Mouse (Mus musculus) kidney, embryonic 16.5 days (tissue): ENCODE measurements at regions not wholly inside any gene's neighbourhood (a gene's known extent, or its start where the extent isn't known, plus 50 kb on each side); places are given as distances from the start of the nearest gene placed in this dataset.

Source experiments
- ATAC-seq: fragments of 200-750 bp; cut with Nextera tagmentation; 2 replicates; pipeline ENCODE4 v1.8.0; 2017; ENCODE audit warnings: moderate TSS enrichment; ENCODE audit not compliant: low FRiP score, low TSS enrichment
- H3K27ac ChIP-seq: fragments of 300-500 bp; sonication (generic); 2 replicates; pipeline ENCODE4 v1.5.1; 2014; ENCODE audit warnings: low read length
- H3K27me3 ChIP-seq: fragments of 300-500 bp; sonication (generic); 2 replicates; pipeline ENCODE4 v1.6.1; 2014; ENCODE audit warnings: low read length, control low read depth, mixed read lengths; ENCODE audit not compliant: insufficient read depth
- H3K36me3 ChIP-seq: fragments of 300-500 bp; sonication (generic); 2 replicates; pipeline ENCODE4 v1.6.1; 2014; ENCODE audit warnings: low read length, control low read depth, mixed read lengths; ENCODE audit not compliant: insufficient read depth
- H3K4me1 ChIP-seq: fragments of 300-500 bp; sonication (generic); 2 replicates; pipeline ENCODE4 v1.6.1; 2014; ENCODE audit warnings: low read length, control low read depth, mixed read lengths; ENCODE audit not compliant: insufficient read depth
- H3K4me2 ChIP-seq: fragments of 300-500 bp; sonication (generic); replicated peaks from 2 replicates; pipeline ENCODE4 v1.6.1; 2014; ENCODE audit warnings: low read depth, low read length
- H3K4me3 ChIP-seq: fragments of 300-500 bp; sonication (generic); 2 replicates; pipeline ENCODE4 v1.5.1; 2014; ENCODE audit warnings: mild to moderate bottlenecking, low read length
- H3K9ac ChIP-seq: fragments of 300-500 bp; sonication (generic); replicated peaks from 2 replicates; pipeline ENCODE4 v1.6.1; 2014; ENCODE audit warnings: low read length
- H3K9me3 ChIP-seq: fragments of 300-500 bp; sonication (generic); 2 replicates; pipeline ENCODE4 v1.6.1; 2016; ENCODE audit warnings: low read length, control low read depth
- WGBS: fragments of 180-500 bp; shearing (Covaris S2); extraction: QIAGEN DNeasy Blood & Tissue Kit; methylation state at CpG from one replicate; pipeline ENCODE4 v1.1.7; 2014; 5-methylcytosine and 5-hydroxymethylcytosine counted together

- Histone ChIP-seq H3K4me2 (no peak overlapping the region), H3K4me3 (no peak overlapping the region), H3K4me1 (no peaks in the 10 kb centered on the region), H3K9ac (no peak overlapping the region), H3K36me3 (no peaks in the 10 kb centered on the region), H3K27me3 (no peaks in the 10 kb centered on the region), H3K27ac (no peak overlapping the region), H3K9me3 (no peaks in the 10 kb centered on the region)
- 92% methylated on average over 1 of the region's 1 CpGs for whole genome bisulfite sequencing
- no peak for ATAC-seq
Measured at GRCm38 (mm10) chr9:23911851-23912250, 185.9 kb upstream of the Npsr1 start.

- WGBS = 94% methylated on average over 5 of the region's 5 CpGs
- Histone ChIP-seq H3K4me2 (no peak overlapping the region), H3K4me3 (no peak overlapping the region), H3K9me3 (no peaks in the 10 kb centered on the region), H3K27ac (no peak overlapping the region), H3K27me3 (no peaks in the 10 kb centered on the region), H3K36me3 (no peaks in the 10 kb centered on the region), H3K4me1 (no peaks in the 10 kb centered on the region), H3K9ac (no peak overlapping the region)
- no peak for ATAC-seq
Measured at GRCm38 (mm10) chr9:23917345-23917744, 180.5 kb upstream of the Npsr1 start.

- WGBS = 70% methylated on average over 3 of the region's 3 CpGs
Measured at GRCm38 (mm10) chr9:23919191-23919904, 178.4 kb upstream of the Npsr1 start.

DNA sequence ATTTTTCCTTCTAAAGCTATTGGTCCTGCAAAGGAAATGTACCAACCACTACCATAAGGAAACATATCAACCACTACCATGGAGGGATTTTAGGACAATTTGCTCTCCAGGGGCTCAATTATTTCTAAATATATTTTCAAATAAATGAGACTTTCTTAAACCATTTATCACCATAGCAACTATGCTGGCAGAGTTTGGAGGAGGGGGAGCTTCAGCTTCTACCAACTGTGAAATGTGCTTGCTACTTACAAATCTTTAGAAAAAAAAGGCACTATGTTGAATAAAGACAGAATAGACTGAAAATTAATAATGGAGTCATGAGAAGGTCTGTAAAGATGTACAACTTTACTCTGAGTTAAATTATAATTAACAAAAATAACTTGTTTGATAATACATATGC lies 165.6 kb upstream of the Npsr1 start:
- no peaks in the 10 kb centered on the region for H3K27me3 ChIP-seq
- no peak overlapping the region for H3K4me3 ChIP-seq
- no peak overlapping the region for H3K27ac ChIP-seq
- no peaks in the 10 kb centered on the region for H3K4me1 ChIP-seq
- no peaks in the 10 kb centered on the region for H3K9me3 ChIP-seq
- no peak for ATAC-seq
- H3K4me2 ChIP-seq = no peak overlapping the region
- no peaks in the 10 kb centered on the region for H3K36me3 ChIP-seq
- no peak overlapping the region for H3K9ac ChIP-seq

More at GRCm38 (mm10) chr9:23919191-23919904, 178.4 kb upstream of the Npsr1 start:
- H3K27ac ChIP-seq = no peak overlapping the region
- H3K9me3 ChIP-seq = no peaks in the 10 kb centered on the region
- H3K4me2 ChIP-seq = no peak overlapping the region
- H3K4me1 ChIP-seq = no peaks in the 10 kb centered on the region
- H3K27me3 ChIP-seq = no peaks in the 10 kb centered on the region
- H3K4me3 ChIP-seq = no peak overlapping the region
- H3K9ac ChIP-seq = no peak overlapping the region
- no peaks in the 10 kb centered on the region for H3K36me3 ChIP-seq
- ATAC-seq = no peak; the same call in 1 of the 2 replicates

GRCm38 (mm10) chr9:23934282-23934681 lies 163.5 kb upstream of the Npsr1 start:
- no peak overlapping the region for H3K4me3 ChIP-seq
- WGBS = 93% methylated on average over 3 of the region's 3 CpGs

DNA sequence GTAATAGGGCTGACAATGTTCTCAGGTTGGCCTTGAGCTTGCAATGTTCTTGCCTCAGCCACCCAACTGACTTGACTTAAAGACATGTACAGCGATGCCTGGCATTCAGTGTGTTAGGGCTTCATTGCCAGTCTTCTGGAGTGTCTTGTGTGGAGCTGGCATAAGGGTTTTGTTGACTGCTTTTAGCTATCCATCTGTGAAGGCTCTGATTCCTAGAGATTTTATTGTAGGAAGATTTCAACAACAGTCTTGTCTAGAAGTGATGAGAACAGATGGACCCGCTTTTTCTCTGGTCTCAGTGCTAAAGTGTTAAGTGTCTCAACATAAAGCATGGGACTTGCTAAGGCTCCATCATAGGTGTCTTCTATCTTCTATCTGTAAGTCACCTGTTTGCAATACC lies 145.3 kb upstream of the Npsr1 start:
- WGBS = 95% methylated on average over 2 of the region's 2 CpGs
- Histone ChIP-seq H3K27ac (no peak overlapping the region), H3K9ac (no peak overlapping the region), H3K4me3 (no peak overlapping the region), H3K27me3 (no peaks in the 10 kb centered on the region), H3K4me2 (no peak overlapping the region), H3K4me1 (no peaks in the 10 kb centered on the region), H3K36me3 (no peaks in the 10 kb centered on the region), H3K9me3 (no peaks in the 10 kb centered on the region)
- ATAC-seq = no peak

More at GRCm38 (mm10) chr9:23934282-23934681, 163.5 kb upstream of the Npsr1 start:
- H3K4me2 ChIP-seq = no peak overlapping the region
- no peak overlapping the region for H3K27ac ChIP-seq
- no peak for ATAC-seq
- no peak overlapping the region for H3K9ac ChIP-seq
- H3K9me3 ChIP-seq = no peaks in the 10 kb centered on the region
- H3K4me1 ChIP-seq = no peaks in the 10 kb centered on the region
- no peaks in the 10 kb centered on the region for H3K27me3 ChIP-seq
- H3K36me3 ChIP-seq = no peaks in the 10 kb centered on the region

GRCm38 (mm10) chr9:23956593-23956992 lies 141.2 kb upstream of the Npsr1 start:
- Histone ChIP-seq H3K36me3 (no peaks in the 10 kb centered on the region), H3K27ac (no peak overlapping the region), H3K27me3 (no peaks in the 10 kb centered on the region), H3K4me3 (no peak overlapping the region), H3K9ac (no peak overlapping the region), H3K4me2 (no peak overlapping the region), H3K9me3 (no peaks in the 10 kb centered on the region), H3K4me1 (no peaks in the 10 kb centered on the region)
- peak; percentile 23; the same call in 1 of the 2 replicates for ATAC-seq

GRCm38 (mm10) chr9:23969736-23970135 lies 128.1 kb upstream of the Npsr1 start:
- H3K4me1 ChIP-seq = no peaks in the 10 kb centered on the region
- no peak overlapping the region for H3K27ac ChIP-seq
- no peak overlapping the region for H3K4me3 ChIP-seq
- H3K9me3 ChIP-seq = no peaks in the 10 kb centered on the region
- H3K4me2 ChIP-seq = no peak overlapping the region
- H3K9ac ChIP-seq = no peak overlapping the region
- no peaks in the 10 kb centered on the region for H3K27me3 ChIP-seq
- no peaks in the 10 kb centered on the region for H3K36me3 ChIP-seq
- ATAC-seq = no peak
- 86% methylated on average over 2 of the region's 2 CpGs for WGBS

DNA sequence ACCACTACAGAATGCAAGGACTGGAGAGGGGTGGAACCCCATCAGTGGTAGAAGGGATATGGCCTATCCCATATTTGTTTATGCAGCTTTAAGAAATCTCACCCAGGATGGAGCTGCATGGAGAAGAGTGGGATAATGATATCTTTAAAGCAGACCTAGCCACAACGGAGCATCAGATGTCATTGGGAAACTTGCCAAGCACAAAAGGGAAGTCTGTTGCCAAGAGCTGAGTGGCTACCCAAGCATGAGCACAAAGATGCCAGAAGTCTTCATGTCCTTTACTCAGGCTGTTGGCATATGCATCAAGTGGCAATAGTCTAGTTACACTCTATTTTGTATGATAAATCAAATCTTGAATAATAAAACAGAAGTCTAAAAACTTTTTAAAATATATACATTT lies 124.6 kb upstream of the Npsr1 start:
- Histone ChIP-seq H3K27ac (no peak overlapping the region), H3K4me1 (no peaks in the 10 kb centered on the region), H3K4me2 (no peak overlapping the region), H3K9me3 (no peaks in the 10 kb centered on the region), H3K36me3 (no peaks in the 10 kb centered on the region), H3K4me3 (no peak overlapping the region), H3K9ac (no peak overlapping the region), H3K27me3 (no peaks in the 10 kb centered on the region)
- ATAC-seq = no peak
- WGBS = 45% methylated on average over 1 of the region's 1 CpGs

DNA sequence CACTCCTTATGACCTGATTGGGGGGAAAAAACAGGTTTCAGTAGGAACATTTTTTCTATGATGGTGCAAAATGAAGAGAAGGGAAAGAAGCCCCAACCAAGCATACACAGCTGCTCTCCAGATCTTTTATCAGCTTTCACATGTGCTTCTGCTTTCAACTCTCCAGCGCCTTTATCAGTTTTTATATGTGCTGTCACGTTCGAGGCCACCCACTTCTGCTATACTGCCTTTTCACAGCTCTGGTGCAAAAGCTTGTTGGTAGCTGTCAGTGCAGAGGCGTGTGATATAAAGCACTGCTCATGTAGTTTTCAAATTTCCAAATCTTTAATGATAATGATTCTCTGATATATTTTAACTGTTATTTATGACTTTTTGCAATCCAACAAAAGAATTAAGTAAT lies 120.2 kb upstream of the Npsr1 start:
- no peak for ATAC-seq
- Histone ChIP-seq H3K27ac (no peak overlapping the region), H3K4me1 (no peaks in the 10 kb centered on the region), H3K4me2 (no peak overlapping the region), H3K9me3 (no peaks in the 10 kb centered on the region), H3K36me3 (no peaks in the 10 kb centered on the region), H3K9ac (no peak overlapping the region), H3K27me3 (no peaks in the 10 kb centered on the region), H3K4me3 (no peak overlapping the region)
- WGBS = 61% methylated on average over 4 of the region's 4 CpGs
